Mouse (Mus musculus): ENCODE results near the gene Pik3ip1. TPM values are rescaled to one million over a fixed set of nuclear protein-coding genes. Genes with fewer than 3 reads are reported as not detected.

Pik3ip1 gene
- polyA plus RNA-seq, 2 experiments: 0.42 to 0.79 TPM

- H3K4me1 ChIP-seq (replicated peaks; ENCODE audit: control insufficient read depth in 2 of 2, insufficient read depth in 2 of 2, low read length in 1 of 2): peaks cover 0 to 5% of the 10 kb centered on the region in 2 experiments; a peak in 2 of 4 replicates
- DNase-seq (ENCODE audit: low read depth in 3 of 3, low spot score in 3 of 3) (no peak), ATAC-seq (ENCODE audit: insufficient read depth) (no peak)
- no peaks in the 10 kb centered on the region for H3K9me3 ChIP-seq (ENCODE audit: control insufficient read depth, low read length)
- H3K27ac ChIP-seq: no peak overlapping the region
- H3K4me2 ChIP-seq (ENCODE audit: low read depth): no peak overlapping the region
- no peaks in the 10 kb centered on the region for H3K36me3 ChIP-seq (replicated peaks; ENCODE audit: control insufficient read depth, insufficient read depth, low read depth)
- 55% methylated on average over 7 of the region's 7 CpGs for WGBS (ENCODE audit: insufficient replicate concordance)
- H3K27me3 ChIP-seq (ENCODE audit: control insufficient read depth, insufficient read depth, low read length): no peaks in the 10 kb centered on the region
- H3K4me3 ChIP-seq (ENCODE audit: insufficient read depth in 1 of 2, low read depth in 2 of 2, low read length in 2 of 2): no peak overlapping the region
- no peak for TF ChIP-seq EP300 (IDR thresholded peaks at IDR 0.05; ENCODE audit: low read depth)
- no peak for TF ChIP-seq CTCF (IDR thresholded peaks at IDR 0.05; ENCODE audit: low read depth)
- no peak overlapping the region for H3K9ac ChIP-seq (replicated peaks)
Observed at GRCm38 (mm10) chr11:3373591-3374292, 43.5 kb downstream of the Pik3ip1 start.

- TF ChIP-seq EP300 (IDR thresholded peaks at IDR 0.05; ENCODE audit: low read depth): no peak
- TF ChIP-seq CTCF (IDR thresholded peaks at IDR 0.05; ENCODE audit: low read depth): no peak
- DNase-seq (ENCODE audit: low read depth in 3 of 3, low spot score in 3 of 3) (no peak), ATAC-seq (ENCODE audit: insufficient read depth) (no peak)
- Histone ChIP-seq H3K9ac (replicated peaks) (no peak overlapping the region), H3K4me3 (ENCODE audit: insufficient read depth in 1 of 2, low read depth in 2 of 2, low read length in 2 of 2) (no peak overlapping the region), H3K27me3 (ENCODE audit: control insufficient read depth, insufficient read depth, low read length) (no peaks in the 10 kb centered on the region), H3K36me3 (replicated peaks; ENCODE audit: control insufficient read depth, insufficient read depth, low read depth) (no peaks in the 10 kb centered on the region), H3K4me2 (ENCODE audit: low read depth) (no peak overlapping the region), H3K27ac (no peak overlapping the region), H3K4me1 (replicated peaks; ENCODE audit: control insufficient read depth in 2 of 2, insufficient read depth in 2 of 2, low read length in 1 of 2) (peaks cover 0 to 7% of the 10 kb centered on the region in 2 experiments; a peak in 2 of 4 replicates), H3K9me3 (ENCODE audit: control insufficient read depth, low read length) (no peaks in the 10 kb centered on the region)
- WGBS (ENCODE audit: insufficient replicate concordance): 59% methylated on average over 7 of the region's 7 CpGs
Observed at GRCm38 (mm10) chr11:3374293-3374645, 44.1 kb downstream of the Pik3ip1 start.

GRCm38 (mm10) chr11:3374741-3375140 lies 44.5 kb downstream of the Pik3ip1 start:
- H3K4me2 ChIP-seq (ENCODE audit: low read depth): no peak overlapping the region
- DNase-seq (ENCODE audit: low read depth in 3 of 3, low spot score in 3 of 3): no peak

GRCm38 (mm10) chr11:3379427-3379826 lies 49.2 kb downstream of the Pik3ip1 start:
- Histone ChIP-seq H3K4me3 (ENCODE audit: insufficient read depth in 1 of 2, low read depth in 2 of 2, low read length in 2 of 2) (no peak overlapping the region), H3K36me3 (replicated peaks; ENCODE audit: control insufficient read depth, insufficient read depth, low read depth) (0 out of 2 replicates have a peak, but pooled peaks cover 3% of the 10 kb centered on the region), H3K9me3 (ENCODE audit: control insufficient read depth, low read length) (no peaks in the 10 kb centered on the region), H3K27me3 (ENCODE audit: control insufficient read depth, insufficient read depth, low read length) (no peaks in the 10 kb centered on the region), H3K9ac (replicated peaks) (no peak overlapping the region), H3K4me1 (replicated peaks; ENCODE audit: control insufficient read depth in 2 of 2, insufficient read depth in 2 of 2, low read length in 1 of 2) (peaks cover 0 to 17% of the 10 kb centered on the region in 2 experiments; a peak in 2 of 4 replicates), H3K4me2 (ENCODE audit: low read depth) (no peak overlapping the region), H3K27ac (no peak overlapping the region)
- peak; percentile 60 for ATAC-seq (ENCODE audit: insufficient read depth)
- WGBS (ENCODE audit: insufficient replicate concordance): 31% methylated on average over 4 of the region's 4 CpGs
- no peak for DNase-seq (ENCODE audit: low read depth in 3 of 3, low spot score in 3 of 3)
- no peak for TF ChIP-seq EP300 (IDR thresholded peaks at IDR 0.05; ENCODE audit: low read depth)
- no peak for TF ChIP-seq CTCF (IDR thresholded peaks at IDR 0.05; ENCODE audit: low read depth)

More at GRCm38 (mm10) chr11:3374741-3375140, 44.5 kb downstream of the Pik3ip1 start:
- H3K27me3 ChIP-seq (ENCODE audit: control insufficient read depth, insufficient read depth, low read length): no peaks in the 10 kb centered on the region
- H3K4me3 ChIP-seq (ENCODE audit: insufficient read depth in 1 of 2, low read depth in 2 of 2, low read length in 2 of 2): no peak overlapping the region
- H3K9ac ChIP-seq (replicated peaks): no peak overlapping the region
- no peak for ATAC-seq (ENCODE audit: insufficient read depth)
- H3K4me1 ChIP-seq (replicated peaks; ENCODE audit: control insufficient read depth in 2 of 2, insufficient read depth in 2 of 2, low read length in 1 of 2): peaks cover 0 to 11% of the 10 kb centered on the region in 2 experiments; a peak in 2 of 4 replicates
- WGBS (ENCODE audit: insufficient replicate concordance): 70% methylated on average over 12 of the region's 12 CpGs
- no peak overlapping the region for H3K27ac ChIP-seq
- no peaks in the 10 kb centered on the region for H3K36me3 ChIP-seq (replicated peaks; ENCODE audit: control insufficient read depth, insufficient read depth, low read depth)
- TF ChIP-seq CTCF (IDR thresholded peaks at IDR 0.05; ENCODE audit: low read depth): no peak
- no peak for TF ChIP-seq EP300 (IDR thresholded peaks at IDR 0.05; ENCODE audit: low read depth)
- no peaks in the 10 kb centered on the region for H3K9me3 ChIP-seq (ENCODE audit: control insufficient read depth, low read length)

GRCm38 (mm10) chr11:3381148-3381814 lies 51.1 kb downstream of the Pik3ip1 start:
- ATAC-seq (ENCODE audit: insufficient read depth) (peak; percentile 34; the same call in 1 of the 2 replicates), DNase-seq (ENCODE audit: low read depth in 3 of 3, low spot score in 3 of 3) (no peak)
- Histone ChIP-seq H3K36me3 (replicated peaks; ENCODE audit: control insufficient read depth, insufficient read depth, low read depth) (0 out of 2 replicates have a peak, but pooled peaks cover 3% of the 10 kb centered on the region), H3K9me3 (ENCODE audit: control insufficient read depth, low read length) (no peaks in the 10 kb centered on the region), H3K27ac (no peak overlapping the region), H3K27me3 (ENCODE audit: control insufficient read depth, insufficient read depth, low read length) (no peaks in the 10 kb centered on the region), H3K4me3 (ENCODE audit: insufficient read depth in 1 of 2, low read depth in 2 of 2, low read length in 2 of 2) (no peak overlapping the region), H3K9ac (replicated peaks) (no peak overlapping the region), H3K4me1 (replicated peaks; ENCODE audit: control insufficient read depth in 2 of 2, insufficient read depth in 2 of 2, low read length in 1 of 2) (peaks cover 3 to 29% of the 10 kb centered on the region in 2 experiments; a peak in 3 of 4 replicates), H3K4me2 (ENCODE audit: low read depth) (no peak overlapping the region)
- 68% methylated on average over 6 of the region's 6 CpGs for WGBS (ENCODE audit: insufficient replicate concordance)
- TF ChIP-seq CTCF (IDR thresholded peaks at IDR 0.05; ENCODE audit: low read depth) (no peak), EP300 (IDR thresholded peaks at IDR 0.05; ENCODE audit: low read depth) (no peak)
